Mouse (Mus musculus): ENCODE measurements around the gene Mypop.

The Mypop gene

DNA sequence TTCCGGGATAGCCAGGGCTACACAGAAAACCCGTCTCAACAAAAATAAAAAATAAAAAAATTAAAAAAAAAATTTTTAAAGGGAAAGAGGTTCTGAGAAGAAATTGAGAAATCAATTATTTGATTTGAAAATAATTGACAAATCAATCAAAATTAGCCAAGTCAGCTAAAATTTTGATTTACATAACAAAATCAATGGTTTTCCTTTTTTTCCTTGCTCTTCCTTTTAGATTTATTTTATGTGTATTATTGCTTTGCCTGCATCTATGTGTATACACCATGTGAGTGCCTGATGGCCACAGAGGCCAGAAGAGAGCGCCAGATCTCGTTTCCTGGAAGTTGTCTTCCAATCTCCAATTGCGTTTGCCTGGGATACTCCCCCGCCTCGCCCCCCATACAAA lies 26.9 kb downstream of the Mypop start:
- no peak for DNase-seq (ENCODE audit: low spot score in 2 of 2)

DNA sequence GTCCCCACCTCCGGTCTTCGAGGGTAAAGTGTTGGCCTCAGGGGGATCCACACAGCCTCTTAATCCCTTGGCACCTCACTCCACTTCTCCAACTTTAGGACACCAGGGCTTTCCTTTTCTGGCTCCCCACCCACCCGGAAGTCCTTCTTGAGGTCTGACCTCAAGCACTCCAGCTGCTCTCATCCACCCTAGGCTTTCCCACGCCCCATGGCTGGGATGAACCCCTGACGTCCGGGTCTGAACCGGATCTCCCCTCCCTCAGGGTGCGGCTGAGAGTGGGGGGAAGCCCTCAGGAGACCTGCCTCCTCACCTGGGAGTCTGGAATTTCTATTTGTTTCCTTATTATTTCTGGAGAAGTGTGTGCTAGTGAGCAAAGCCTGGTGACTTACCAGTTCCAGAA lies 30.0 kb downstream of the Mypop start:
- DNase-seq (ENCODE audit: low spot score in 2 of 2) = no peak

DNA sequence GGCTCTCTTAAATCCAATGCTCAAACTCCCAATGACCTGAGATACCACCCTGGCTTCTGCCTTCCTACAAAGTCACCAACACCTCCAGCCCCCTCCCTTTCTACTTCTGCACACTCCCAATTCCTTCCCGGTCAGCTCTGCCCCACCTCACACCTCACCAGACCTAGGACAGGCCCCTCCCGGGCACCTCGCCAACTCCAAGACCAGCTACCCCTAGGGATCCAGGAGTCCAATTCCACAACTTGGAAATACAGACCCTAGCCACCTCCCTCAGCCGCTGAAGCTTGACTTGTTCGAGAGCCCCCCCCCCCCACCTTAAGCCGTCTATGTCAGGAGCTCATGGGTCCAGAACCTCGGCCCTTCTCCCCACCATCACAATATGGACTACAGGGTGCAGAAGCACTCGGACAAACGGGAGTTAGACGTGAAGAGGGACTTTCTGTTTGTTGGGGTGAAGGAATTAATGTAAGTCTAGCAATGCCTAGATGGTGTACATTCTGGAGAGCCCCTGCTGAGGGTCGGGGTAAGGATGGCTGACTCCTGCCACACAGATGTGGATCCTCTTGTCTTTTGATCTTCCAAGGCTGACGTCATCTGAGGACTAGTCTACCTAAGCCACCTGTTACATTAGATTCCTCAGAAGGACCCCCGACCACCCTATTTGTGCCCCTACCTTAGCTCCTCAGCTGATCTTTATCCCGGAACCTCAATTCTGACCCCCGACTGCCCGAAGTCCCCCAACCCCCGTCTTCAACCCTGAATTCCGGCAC lies 31.3 kb downstream of the Mypop start:
- no peak for DNase-seq (ENCODE audit: low spot score in 2 of 2)

DNA sequence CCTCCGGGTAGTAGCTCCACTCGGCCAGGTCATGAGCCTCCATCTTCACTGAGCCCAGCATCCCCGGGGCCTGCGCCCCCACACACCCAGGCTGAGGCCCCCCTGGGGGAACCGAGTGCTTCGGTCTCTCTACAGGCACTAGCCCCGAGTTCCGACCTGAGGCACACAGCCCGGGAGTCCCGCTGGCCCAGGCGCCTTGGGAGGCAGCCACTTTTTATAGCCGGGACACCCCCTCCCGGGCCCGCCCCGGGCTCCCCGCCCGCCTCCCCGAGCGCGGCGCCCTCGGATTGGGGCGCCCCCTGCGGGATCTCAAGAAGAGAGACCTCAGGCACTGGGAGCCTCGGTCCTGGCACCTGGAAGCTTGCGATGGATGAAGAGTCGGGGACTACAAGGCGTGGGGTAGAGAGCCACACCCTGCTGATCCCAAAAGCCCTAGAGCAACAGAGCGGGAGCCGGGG lies 32.3 kb downstream of the Mypop start, which contains the start of gene Foxa3:
TSS of gene Foxa3 (minus strand) at position 182 of the 458 bp plus-strand sequence.
- DNase-seq (ENCODE audit: low spot score in 2 of 2) = peak; percentile 50 to 55

DNA sequence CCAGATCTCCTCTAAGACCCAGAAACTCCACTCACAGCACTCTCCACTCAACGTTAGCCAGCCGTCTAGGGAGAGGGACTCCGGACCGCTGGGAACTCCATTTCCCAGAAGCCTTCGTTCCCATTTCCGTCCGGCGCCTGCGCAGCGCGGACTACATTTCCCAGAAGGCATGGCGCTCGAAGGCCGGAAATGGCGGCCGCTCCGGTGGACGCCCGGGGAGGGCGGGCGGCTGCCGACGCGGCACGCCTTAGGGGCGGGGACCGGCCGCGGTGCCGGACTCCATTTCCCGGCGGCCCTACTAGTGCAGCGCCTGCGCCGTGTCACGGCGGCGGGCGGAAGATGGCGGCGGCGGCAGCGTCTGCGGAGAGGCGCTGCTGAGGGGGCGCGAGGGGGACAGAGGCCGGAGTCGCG lies 33.1 kb downstream of the Mypop start, which contains the start of gene Sympk:
TSS of gene Sympk (plus strand) at position 282 of the 411 bp plus-strand sequence.
- DNase-seq (ENCODE audit: low spot score in 2 of 2) = peak; percentile 91 to 95

DNA sequence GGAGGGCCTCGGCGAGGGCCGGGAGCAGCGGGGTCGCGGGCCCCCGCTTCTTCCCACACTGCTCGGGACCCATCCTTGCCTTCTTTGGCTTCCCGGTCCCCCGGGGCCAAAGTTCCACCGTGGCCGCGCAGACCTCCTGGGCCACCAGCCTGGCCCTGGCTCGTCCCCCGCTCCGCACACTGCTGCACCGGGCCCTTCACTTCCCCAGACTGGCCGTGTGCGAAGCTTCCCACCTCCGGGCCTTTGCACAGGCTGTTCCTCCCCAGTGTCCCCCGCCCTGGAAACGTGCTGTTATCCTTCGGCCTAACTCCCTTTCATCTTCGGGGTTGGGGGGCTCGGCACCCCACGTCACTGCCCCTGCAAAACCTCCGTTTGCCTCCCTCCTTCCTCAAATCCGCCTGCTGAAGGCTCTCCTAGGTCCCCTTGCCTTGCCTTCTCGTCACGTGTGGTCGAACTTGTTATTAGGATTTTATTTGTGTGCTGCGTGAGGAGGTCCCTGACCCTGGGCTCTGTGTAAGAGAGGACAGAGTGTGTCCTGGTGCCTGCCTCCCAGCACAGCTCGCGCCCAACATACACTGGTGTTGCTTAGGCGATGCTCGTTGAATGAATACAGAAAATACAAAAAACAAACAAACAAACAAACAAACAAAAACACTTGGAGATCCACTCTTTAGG lies 33.7 kb downstream of the Mypop start:
- DNase-seq (ENCODE audit: low spot score in 2 of 2) = no peak

DNA sequence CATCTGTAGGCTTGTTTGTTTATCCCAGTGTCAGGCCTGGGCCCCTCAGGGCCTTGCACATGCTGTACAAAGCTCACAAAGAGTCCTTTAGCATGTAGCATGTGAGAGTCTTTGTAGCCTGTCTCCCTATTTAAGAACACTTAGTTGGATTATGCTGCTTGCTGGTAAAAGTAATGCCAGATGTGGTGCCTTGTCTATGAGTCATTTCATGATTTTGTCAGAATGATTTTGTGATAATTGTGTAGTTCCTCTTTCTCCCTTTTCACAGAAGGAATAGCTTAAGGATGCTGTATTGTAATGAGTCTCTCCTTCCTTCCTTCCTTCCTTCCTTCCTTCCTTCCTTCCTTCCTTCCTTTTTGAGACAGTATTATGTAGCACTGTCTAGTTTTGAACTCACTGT lies 37.0 kb downstream of the Mypop start:
- no peak for DNase-seq (ENCODE audit: low spot score in 2 of 2)

DNA sequence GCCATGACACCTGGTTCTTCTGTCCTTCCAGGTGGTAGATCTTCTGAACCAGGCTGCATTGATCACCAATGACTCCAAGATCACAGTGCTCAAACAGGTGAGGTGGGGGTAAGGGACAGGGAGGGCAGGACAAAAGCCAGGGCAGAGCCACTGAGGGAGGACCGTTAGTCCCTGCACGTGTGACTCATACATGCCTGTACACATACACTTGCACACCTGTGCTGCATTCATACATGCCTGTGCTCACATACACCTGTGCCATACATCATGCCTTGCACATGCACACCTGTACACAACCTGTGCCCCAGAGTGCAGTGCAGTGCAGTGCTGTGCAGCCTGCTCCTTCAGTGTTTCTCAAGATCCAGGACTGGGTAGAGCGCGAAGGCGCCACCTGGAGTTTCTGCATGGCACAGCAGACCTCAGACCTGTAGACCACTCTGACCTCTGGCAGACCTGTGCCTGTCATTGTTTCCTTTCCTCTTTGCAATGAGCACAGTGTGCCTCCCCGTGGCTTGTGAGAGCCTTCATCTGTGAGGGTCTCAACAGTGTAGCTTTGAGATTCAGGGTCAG lies 38.1 kb downstream of the Mypop start:
- no peak for DNase-seq (ENCODE audit: low spot score in 2 of 2)

DNA sequence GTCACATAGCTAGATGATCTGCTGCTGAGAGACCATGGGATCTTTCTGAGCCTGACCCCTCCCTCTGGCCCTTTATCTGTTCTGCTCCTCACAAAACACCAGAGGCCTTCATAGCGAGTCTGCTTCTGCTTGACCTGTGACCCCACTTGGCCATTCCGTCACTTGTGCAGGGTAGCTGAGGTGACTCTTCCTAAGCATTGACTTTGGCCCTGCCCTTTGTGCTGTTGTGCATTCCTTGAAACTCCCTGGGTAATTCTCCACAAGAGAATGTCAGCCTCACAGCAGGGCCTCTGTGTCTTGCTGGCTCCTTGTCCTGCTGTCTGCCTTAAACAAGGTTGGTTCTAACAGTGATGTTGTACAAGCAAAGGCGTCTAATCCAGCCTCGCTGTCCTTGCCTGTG lies 40.6 kb downstream of the Mypop start:
- no peak for DNase-seq (ENCODE audit: low spot score in 2 of 2)

DNA sequence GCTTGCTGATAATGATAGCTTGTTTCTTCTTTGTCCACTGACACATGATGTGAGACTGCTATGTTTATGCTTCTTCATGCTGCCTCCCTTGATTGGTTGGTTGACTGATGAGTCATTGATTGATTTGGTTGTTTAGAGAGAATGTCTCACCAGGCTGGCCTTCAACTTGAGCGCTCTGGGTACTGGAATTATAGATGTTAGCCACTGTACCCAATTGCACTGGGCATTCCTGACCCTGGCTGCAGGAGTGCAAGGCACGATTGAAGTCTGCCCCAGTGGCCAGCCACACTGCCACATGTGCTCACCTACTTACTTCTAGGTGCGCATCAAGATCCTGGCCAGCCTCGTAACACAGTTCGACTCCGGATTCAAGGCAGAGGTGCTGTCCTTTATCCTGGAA lies 53.6 kb downstream of the Mypop start:
- DNase-seq (ENCODE audit: low spot score in 2 of 2) = no peak

DNA sequence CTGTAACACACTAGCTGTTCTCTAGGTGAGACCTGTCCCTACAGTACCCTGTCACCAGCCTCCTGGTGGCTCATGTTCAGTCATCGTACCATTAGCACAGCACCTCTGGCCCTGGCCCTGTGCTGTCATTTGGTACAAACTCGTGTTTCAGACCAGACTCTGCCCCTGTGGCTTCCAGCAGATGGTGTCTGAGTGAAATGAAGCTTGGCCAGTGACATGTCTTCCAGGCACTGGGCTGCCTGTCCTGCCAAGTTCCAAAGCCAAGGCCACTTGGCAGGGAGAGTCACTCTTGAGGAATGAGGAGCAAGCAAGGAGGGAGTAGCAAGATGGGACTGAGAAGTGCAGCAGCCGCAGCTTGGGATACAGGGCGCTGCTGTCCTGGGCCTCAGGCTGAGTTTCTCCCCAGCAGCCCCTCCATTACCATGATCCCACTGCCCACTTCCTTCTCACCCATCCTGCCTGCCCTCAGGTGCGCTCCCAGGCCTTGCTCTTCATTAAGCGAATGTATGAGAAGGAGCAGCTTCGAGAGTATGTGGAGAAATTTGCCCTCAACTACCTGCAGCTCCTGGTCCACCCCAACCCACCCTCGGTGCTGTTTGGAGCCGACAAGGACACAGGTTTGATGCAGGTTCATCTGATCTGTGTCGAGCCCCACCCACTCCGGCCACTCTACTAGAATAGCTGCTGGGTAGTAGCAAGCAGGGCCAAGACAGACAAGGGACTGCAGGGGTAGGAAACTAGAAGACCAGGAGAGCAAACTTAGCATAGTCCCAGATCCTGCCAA lies 55.4 kb downstream of the Mypop start:
- no peak for DNase-seq (ENCODE audit: low spot score in 2 of 2)

DNA sequence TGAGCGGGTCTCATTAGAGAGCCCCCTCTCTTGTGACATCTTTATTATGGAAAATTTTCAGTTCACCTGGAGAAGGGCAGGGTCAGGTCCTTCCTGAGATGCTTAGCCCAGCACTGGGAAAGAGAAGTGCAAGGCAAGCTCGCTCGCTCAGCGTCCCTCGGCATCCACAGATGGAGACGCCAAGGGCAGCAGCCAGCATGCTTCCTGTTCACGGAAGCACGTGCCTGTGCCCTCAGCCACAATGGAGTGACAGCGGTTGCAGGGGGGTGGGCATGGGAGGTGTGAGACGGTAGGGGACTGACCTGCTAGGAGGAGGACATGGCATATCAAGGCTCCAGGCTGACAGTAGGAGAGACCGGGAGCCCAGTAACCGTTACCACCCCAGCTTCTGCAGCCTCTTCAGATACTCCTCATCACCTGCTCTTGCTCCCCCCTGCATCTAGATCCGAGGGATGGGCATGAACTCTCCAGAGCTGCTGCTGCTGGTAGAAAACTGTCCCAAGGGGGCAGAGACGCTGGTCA lies 57.0 kb downstream of the Mypop start:
- DNase-seq (ENCODE audit: low spot score in 2 of 2) = no peak

DNA sequence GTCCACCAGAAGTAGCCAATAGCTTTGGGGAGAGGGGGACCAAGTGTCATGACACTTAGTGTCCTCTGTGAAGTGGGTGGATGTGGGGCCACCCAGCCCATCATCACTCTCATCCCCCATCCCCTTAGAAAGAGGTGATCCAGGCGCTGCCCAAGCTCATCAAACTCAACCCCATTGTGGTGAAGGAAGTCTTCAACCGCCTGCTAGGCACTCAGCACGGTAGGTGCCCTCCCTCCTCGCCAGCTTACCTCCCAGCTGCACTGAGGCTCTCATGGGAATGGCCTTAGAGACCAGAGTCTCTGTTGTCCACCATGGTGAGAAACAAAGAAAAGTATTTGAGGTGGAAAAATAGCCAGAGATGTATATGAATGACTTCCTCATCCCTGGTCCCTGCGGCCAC lies 58.2 kb downstream of the Mypop start:
- no peak for DNase-seq (ENCODE audit: low spot score in 2 of 2)

DNA sequence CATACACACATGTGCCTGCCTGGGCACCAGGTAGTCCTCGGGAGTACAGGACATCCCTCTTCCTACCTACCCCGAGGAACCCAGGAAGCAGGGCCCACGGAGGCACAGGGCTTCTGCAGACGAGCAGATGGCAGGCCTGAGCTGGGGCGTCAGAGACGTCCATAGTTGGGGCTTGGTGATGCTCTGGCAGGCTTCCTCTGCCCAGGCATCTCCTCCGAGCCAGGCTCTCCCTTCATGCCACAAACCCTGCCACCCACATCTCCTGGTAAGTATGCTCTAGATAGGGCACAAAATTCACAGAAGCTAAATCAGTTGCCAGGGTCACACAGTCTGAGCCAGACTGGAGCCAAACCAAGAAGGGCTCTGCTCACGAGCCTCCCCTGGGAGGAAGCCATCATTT lies 59.1 kb downstream of the Mypop start:
- DNase-seq (ENCODE audit: low spot score in 2 of 2) = no peak

DNA sequence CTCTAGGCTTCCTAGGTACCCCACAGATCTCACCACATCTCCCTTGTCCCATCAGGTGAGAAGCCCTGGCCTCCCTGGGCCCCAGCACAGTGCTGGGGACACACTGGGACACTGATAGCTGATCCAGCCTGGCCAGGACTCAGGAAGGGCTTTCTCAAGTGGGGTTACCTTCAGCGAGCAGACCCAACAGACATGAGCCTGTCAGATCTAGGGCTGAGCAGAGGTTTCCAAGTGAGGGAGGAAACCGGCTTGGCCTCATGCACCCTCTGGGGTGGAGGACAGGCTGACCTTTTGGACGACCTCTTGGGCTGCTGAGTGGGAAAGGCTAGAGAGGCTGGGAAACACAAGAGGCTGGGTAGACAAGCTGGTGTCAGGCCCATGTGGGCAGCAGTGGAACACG lies 60.1 kb downstream of the Mypop start:
- no peak for DNase-seq (ENCODE audit: low spot score in 2 of 2)

All from frontal cortex, postnatal 10 days (tissue).